Mouse (Mus musculus): ENCODE data around the gene Mettl7b. TPM values are rescaled to one million over a fixed set of nuclear protein-coding genes. Genes with fewer than 3 reads are reported as not detected.

Gene Mettl7b
- polyA plus RNA-seq, 1 experiment: 0.28 TPM

GRCm38 (mm10) chr10:128915550-128915949 is 45.2 kb downstream of the Mettl7b start:
- TF ChIP-seq CTCF (IDR thresholded peaks at IDR 0.05; ENCODE audit: borderline replicate concordance, control insufficient read depth, extremely low read depth, insufficient read depth, low read length, poor library complexity): no peak
- TF ChIP-seq POLR2A (IDR thresholded peaks at IDR 0.05; ENCODE audit: control insufficient read depth, extremely low read depth, insufficient read depth, low read length, poor library complexity): no peak
- no peak for DNase-seq
- no peaks in the 10 kb centered on the region for H3K36me3 ChIP-seq (ENCODE audit: control insufficient read depth, insufficient read depth, low read length)
- peaks cover 5% of the 10 kb centered on the region; the same call in 1 of the 2 replicates for H3K27me3 ChIP-seq (ENCODE audit: control insufficient read depth, insufficient read depth, low read length)
- 97% methylated on average over 2 of the region's 2 CpGs for WGBS
- H3K4me1 ChIP-seq (replicated peaks; ENCODE audit: control insufficient read depth, insufficient read depth, low read length): no peaks in the 10 kb centered on the region
- no peak overlapping the region for H3K27ac ChIP-seq (ENCODE audit: control insufficient read depth, insufficient read depth, low read length)
- no peak overlapping the region for H3K4me3 ChIP-seq (ENCODE audit: control insufficient read depth, insufficient read depth, low read length)

DNA sequence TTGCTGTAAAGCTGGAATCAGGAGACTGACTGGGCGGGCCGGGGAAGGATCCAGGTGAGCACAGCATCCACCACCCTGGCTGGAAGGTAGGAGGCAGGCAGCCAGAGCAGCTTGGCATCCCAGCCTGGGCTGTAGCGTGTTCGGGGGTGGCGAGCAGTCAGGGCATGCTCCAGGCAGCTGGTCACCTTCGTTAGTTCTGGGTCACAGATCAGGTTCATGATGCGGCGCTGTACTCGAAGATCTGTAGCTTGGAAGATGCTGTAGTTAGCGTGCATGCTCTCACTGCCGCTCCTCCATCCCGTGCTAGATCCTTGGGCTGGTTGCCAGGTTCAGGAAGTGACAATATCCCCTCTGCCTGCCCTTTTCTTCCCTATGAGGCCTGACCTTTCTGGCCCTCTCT is 47.1 kb downstream of the Mettl7b start:
- H3K27ac ChIP-seq (ENCODE audit: control insufficient read depth, insufficient read depth, low read length): no peak overlapping the region
- no peak overlapping the region for H3K4me3 ChIP-seq (ENCODE audit: control insufficient read depth, insufficient read depth, low read length)
- H3K27me3 ChIP-seq (ENCODE audit: control insufficient read depth, insufficient read depth, low read length): peaks cover 23% of the 10 kb centered on the region
- H3K4me1 ChIP-seq (replicated peaks; ENCODE audit: control insufficient read depth, insufficient read depth, low read length): peaks cover 4% of the 10 kb centered on the region
- H3K36me3 ChIP-seq (ENCODE audit: control insufficient read depth, insufficient read depth, low read length): no peaks in the 10 kb centered on the region
- no peak for DNase-seq
- TF ChIP-seq CTCF (IDR thresholded peaks at IDR 0.05; ENCODE audit: borderline replicate concordance, control insufficient read depth, extremely low read depth, insufficient read depth, low read length, poor library complexity) (no peak), POLR2A (IDR thresholded peaks at IDR 0.05; ENCODE audit: control insufficient read depth, extremely low read depth, insufficient read depth, low read length, poor library complexity) (no peak)
- WGBS: 91% methylated on average over 12 of the region's 12 CpGs

DNA sequence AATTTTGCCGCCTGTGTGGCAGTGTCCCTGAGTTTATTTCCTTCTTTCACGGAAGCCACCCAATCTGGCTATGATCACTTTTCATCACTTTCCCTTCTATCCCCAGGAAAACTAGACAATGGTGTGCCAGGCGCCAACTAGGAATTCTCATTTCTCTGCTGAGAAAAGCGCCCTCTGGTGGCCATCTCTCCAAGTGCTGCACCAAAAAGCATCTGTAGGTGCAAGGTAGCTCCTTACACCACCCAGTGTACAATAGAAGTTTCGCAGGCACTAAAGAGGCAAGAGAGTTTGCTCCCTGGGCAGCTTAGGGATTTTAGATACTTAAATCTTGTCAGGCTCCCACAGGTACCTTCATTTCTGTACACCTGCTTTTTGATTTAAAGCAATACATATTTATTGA is 47.6 kb downstream of the Mettl7b start:
- TF ChIP-seq CTCF (IDR thresholded peaks at IDR 0.05; ENCODE audit: borderline replicate concordance, control insufficient read depth, extremely low read depth, insufficient read depth, low read length, poor library complexity): no peak
- no peak for TF ChIP-seq POLR2A (IDR thresholded peaks at IDR 0.05; ENCODE audit: control insufficient read depth, extremely low read depth, insufficient read depth, low read length, poor library complexity)
- Histone ChIP-seq H3K4me3 (ENCODE audit: control insufficient read depth, insufficient read depth, low read length) (no peak overlapping the region), H3K27me3 (ENCODE audit: control insufficient read depth, insufficient read depth, low read length) (peaks cover 26% of the 10 kb centered on the region), H3K27ac (ENCODE audit: control insufficient read depth, insufficient read depth, low read length) (no peak overlapping the region), H3K4me1 (replicated peaks; ENCODE audit: control insufficient read depth, insufficient read depth, low read length) (peaks cover 4% of the 10 kb centered on the region), H3K36me3 (ENCODE audit: control insufficient read depth, insufficient read depth, low read length) (no peaks in the 10 kb centered on the region)
- DNase-seq: peak; percentile 82
- WGBS: 25% methylated on average over 5 of the region's 5 CpGs

GRCm38 (mm10) chr10:128912791-128913190 is 48.0 kb downstream of the Mettl7b start:
- Histone ChIP-seq H3K36me3 (ENCODE audit: control insufficient read depth, insufficient read depth, low read length) (no peaks in the 10 kb centered on the region), H3K27me3 (ENCODE audit: control insufficient read depth, insufficient read depth, low read length) (peaks cover 26% of the 10 kb centered on the region), H3K4me3 (ENCODE audit: control insufficient read depth, insufficient read depth, low read length) (no peak overlapping the region), H3K27ac (ENCODE audit: control insufficient read depth, insufficient read depth, low read length) (no peak overlapping the region), H3K4me1 (replicated peaks; ENCODE audit: control insufficient read depth, insufficient read depth, low read length) (peaks cover 4% of the 10 kb centered on the region)
- no peak for DNase-seq
- whole genome bisulfite sequencing: 81% methylated on average over 4 of the region's 4 CpGs
- TF ChIP-seq CTCF (IDR thresholded peaks at IDR 0.05; ENCODE audit: borderline replicate concordance, control insufficient read depth, extremely low read depth, insufficient read depth, low read length, poor library complexity) (no peak), POLR2A (IDR thresholded peaks at IDR 0.05; ENCODE audit: control insufficient read depth, extremely low read depth, insufficient read depth, low read length, poor library complexity) (no peak)

GRCm38 (mm10) chr10:128912268-128912667 is 48.5 kb downstream of the Mettl7b start:
- no peak overlapping the region for H3K27ac ChIP-seq (ENCODE audit: control insufficient read depth, insufficient read depth, low read length)
- TF ChIP-seq POLR2A (IDR thresholded peaks at IDR 0.05; ENCODE audit: control insufficient read depth, extremely low read depth, insufficient read depth, low read length, poor library complexity): no peak
- TF ChIP-seq CTCF (IDR thresholded peaks at IDR 0.05; ENCODE audit: borderline replicate concordance, control insufficient read depth, extremely low read depth, insufficient read depth, low read length, poor library complexity): no peak
- H3K36me3 ChIP-seq (ENCODE audit: control insufficient read depth, insufficient read depth, low read length): no peaks in the 10 kb centered on the region
- no peak for DNase-seq
- no peak overlapping the region for H3K4me3 ChIP-seq (ENCODE audit: control insufficient read depth, insufficient read depth, low read length)
- peaks cover 4% of the 10 kb centered on the region for H3K4me1 ChIP-seq (replicated peaks; ENCODE audit: control insufficient read depth, insufficient read depth, low read length)
- peaks cover 26% of the 10 kb centered on the region for H3K27me3 ChIP-seq (ENCODE audit: control insufficient read depth, insufficient read depth, low read length)
- 86% methylated on average over 3 of the region's 4 CpGs for WGBS

GRCm38 (mm10) chr10:128911430-128911829 is 49.4 kb downstream of the Mettl7b start:
- Histone ChIP-seq H3K4me3 (ENCODE audit: control insufficient read depth, insufficient read depth, low read length) (no peak overlapping the region), H3K36me3 (ENCODE audit: control insufficient read depth, insufficient read depth, low read length) (no peaks in the 10 kb centered on the region), H3K4me1 (replicated peaks; ENCODE audit: control insufficient read depth, insufficient read depth, low read length) (peaks cover 4% of the 10 kb centered on the region), H3K27me3 (ENCODE audit: control insufficient read depth, insufficient read depth, low read length) (peaks cover 26% of the 10 kb centered on the region), H3K27ac (ENCODE audit: control insufficient read depth, insufficient read depth, low read length) (no peak overlapping the region)
- TF ChIP-seq POLR2A (IDR thresholded peaks at IDR 0.05; ENCODE audit: control insufficient read depth, extremely low read depth, insufficient read depth, low read length, poor library complexity) (no peak), CTCF (IDR thresholded peaks at IDR 0.05; ENCODE audit: borderline replicate concordance, control insufficient read depth, extremely low read depth, insufficient read depth, low read length, poor library complexity) (no peak)
- 44% methylated on average over 6 of the region's 6 CpGs for WGBS
- no peak for DNase-seq

All from thymus, adult 2 months (tissue).